Mouse (Mus musculus) spleen, embryonic (tissue): Measurements from ENCODE around the gene Agap2.

Experiments
- CTCF ChIA-PET: fragments of 350-600 bp; sonication (Branson Sonifier 250); formaldehyde crosslinking; loops from one replicate; lab custom pipeline; 2022; lab: Charles Lee

Gene Agap2

GRCm38 (mm10) chr10:127075080-127075479 is at the start of gene Agap2:
Agap2 (plus strand) TSS chr10:127075284.
- CTCF ChIA-PET = interaction anchor here (0.9 kb wide), 1 partner anchor 155 kb away, joined by 3 read pairs; no protein-coding TSS in a partner anchor

DNA sequence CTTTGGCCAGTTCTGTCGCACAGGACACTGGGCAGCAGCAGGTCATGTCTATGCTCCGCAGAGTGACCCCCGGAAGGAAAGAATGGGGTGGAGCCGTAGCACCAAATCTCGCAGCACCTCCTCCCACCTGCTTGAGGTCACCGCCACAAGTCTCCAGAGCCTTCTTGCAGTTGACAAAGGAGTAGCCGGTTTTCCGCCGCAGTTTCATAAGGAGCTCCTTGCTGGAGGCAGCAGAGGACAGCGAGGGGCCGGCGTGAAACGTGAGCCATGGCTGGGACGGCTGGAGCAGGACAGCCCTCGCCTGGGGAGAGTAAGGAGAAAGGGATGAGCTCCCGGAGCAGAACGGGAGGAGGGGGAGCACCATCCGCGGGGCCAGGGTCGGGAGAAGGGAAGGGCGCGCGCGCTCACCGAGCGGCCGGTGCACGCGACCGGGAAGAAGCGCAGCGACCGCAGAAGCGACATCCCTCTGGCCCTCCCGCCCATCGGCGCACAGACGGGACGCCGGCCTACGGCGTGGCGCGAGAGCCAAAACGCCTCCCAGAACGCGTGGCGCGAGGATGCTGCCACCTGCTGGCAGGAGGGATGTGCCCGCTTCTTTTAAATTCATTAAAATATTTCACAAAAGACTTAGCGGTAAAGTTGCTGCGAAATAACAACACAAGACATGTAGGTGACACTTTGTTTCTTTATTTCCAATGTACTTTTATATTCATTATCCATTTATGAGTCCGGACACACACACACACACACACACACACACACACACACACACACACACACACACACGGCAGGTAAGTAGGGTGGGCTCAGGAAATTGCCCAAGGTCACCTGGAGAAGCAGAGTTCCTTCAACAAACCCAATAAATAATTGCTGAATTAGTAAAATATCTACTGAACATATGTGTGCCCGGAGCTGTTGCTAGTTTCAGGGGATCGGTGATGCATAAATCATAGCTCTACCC is 44.5 kb upstream of the Agap2 start, which contains the start of gene Tsfm:
Gene Tsfm, minus strand, starts transcription at position 505 of the 961 bp plus-strand sequence.
- CTCF ChIA-PET = no interaction called here

DNA sequence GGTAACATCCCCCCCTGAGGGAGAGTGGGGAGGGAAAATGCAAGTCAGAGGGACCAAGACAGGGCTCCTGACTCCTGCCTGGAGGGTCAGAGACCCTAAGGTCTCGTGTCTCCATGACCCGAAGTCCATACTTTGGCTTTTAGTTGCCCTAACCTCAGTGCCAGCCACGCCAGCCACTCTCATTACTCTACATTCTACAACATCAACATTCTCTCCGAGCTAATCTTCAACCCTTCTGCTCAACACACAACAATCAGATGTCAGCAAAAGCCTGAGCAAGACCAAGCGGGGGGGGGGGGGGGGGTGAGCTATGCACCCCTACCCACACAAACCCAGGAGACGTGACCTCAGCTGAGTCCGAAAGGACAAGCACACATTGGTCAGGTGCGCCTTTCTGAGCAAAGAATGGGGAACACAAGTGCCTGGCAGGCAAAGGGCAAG is 41.8 kb upstream of the Agap2 start:
- CTCF ChIA-PET = no interaction called here

DNA sequence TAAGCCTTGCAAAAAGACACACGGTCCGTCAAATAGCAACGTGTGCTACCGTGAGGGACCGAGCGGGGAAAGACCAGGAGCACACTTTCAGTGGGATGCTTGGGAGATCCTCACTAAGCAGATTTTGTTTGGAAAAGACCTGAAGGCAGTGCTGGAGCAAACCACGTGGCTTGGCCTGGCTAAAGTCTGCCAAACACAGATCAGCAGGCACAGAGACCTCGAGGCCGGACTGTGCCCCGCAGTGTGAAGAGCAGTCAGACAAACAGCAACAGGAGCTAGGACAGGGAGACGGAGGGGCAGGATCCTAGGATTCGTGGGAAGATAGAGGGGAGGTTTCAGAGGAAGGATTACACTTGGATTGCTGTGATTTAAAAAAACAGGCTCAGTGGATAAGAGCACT is 38.8 kb upstream of the Agap2 start:
- CTCF ChIA-PET = no interaction called here

- CTCF ChIA-PET = interaction anchor here (0.7 kb wide), 1 partner anchor 8 kb away, joined by 34 read pairs; no protein-coding TSS in a partner anchor
These were observed 37.4 kb upstream of the Agap2 start for GRCm38 (mm10) chr10:127037641-127038040.

DNA sequence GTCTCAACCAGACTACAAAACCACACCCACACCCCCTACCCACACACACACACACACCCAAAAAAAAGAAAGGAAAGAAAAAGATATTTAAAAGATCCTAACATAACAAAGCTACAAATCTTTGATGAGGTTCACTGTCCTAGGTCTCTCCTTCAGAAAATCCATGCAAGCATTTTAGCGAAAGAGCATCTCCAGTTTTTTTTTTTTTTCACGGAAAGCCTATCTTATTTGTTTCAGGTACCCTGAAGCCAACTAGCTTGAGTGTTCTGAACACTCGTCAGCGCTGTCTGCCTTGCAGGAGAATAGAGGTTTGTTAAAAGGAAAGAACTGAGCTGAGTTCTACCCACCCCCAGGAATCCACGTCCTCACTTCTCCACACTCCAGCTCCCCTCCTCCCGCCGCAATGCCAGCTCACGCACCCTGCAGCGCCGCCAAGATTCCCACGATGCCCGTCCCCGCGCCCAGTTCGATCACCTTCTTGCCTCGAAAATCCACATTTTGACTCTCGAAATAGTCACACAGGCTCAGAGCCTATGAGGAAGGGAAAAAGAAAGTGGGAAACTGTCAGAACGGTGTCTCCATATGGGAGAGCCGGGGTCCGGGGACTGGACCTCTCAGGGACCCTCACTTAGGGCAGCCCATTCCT is 34.4 kb upstream of the Agap2 start:
- CTCF ChIA-PET = interaction anchor here (0.5 to 0.7 kb wide), 3 partner anchors 34 to 1871 kb away, joined by 4 to 6 read pairs (median 5); no protein-coding TSS in a partner anchor

DNA sequence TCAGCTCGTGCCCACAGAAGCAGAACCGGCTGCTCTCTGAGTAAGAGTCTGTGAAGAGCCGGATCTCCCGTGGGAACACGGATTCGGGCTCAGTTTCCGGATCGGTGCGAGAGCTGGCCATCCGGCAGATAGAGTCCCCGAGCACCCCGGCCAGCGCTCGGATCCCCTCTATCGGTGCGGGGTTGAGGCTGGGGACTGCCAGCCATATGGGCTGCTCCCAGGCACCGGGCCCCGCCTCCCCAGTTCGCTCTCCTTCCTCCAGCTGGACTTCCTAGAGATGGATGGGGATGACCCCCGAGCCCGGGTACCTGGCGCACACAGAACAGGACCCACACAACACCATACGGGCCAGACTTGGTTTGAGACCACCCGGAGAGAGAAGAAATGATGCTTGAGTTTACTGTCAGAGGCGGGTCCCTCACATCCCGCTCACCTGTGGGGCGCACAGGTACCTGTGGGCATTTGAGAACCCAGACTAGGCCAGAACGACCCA is 33.8 kb upstream of the Agap2 start, which contains the start of the genes Mettl1 and Eef1akmt3:
Gene Mettl1, plus strand, starts transcription at position 141 of the 493 bp plus-strand sequence.
Gene Eef1akmt3, minus strand, starts transcription at position 240 of the 493 bp plus-strand sequence.
- CTCF ChIA-PET = interaction anchor here (0.7 kb wide), 1 partner anchor 66 kb away, joined by 6 read pairs; no protein-coding TSS in a partner anchor

DNA sequence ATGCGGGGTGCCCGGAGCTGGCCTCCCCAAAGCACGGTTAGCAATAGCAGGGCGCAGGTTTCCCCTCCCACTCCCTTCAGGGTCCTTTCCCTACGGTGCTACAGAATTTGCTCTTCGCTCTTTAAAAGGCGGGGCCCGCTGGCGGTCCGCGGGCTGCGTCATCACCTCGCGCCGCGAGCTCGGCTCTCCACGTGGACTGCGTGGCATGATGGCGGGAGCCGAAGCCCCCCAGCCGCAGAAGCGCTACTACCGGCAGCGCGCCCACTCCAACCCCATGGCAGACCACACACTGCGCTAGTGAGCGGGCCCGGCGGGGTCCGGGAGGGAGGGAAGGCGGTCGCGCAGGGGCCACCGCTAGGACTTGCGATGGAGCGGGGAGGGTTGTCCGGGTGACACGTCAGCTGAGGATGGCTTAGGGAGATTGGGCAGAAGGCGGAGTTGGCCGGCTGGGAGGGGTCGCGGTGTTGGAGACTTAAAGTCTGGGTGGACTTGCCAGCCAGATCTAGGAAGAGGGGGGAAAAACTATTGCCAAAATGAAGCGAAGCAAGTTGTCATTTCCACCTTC is 33.2 kb upstream of the Agap2 start:
- CTCF ChIA-PET = no interaction called here

DNA sequence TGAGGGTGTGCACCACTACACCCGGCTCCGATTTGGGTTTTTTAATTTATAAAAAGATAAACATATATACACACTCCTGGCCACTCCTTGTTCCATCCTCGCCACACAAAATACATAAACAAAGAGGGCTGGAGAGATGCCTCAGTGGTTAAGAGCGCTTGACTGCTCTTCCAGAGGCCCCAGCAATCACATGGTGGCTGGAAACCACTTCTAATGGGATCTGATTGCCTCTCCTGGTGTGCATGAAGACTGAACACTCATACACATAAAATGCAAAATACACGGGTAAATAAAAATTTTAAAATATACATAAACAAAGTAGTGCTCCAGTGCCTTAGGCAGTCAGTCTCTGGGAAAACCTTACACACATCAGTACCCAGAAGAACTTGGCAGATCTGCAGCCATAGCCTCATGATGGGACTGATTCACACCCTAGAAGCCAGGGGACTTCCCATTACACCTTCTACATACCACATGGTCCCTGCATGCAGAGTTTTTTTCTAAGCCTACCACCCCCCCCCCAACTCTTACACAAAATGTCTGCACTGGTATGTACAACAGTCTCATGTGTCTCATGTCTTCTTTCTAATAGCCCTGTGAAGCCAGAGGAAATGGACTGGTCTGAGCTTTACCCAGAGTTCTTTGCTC is 32.5 kb upstream of the Agap2 start:
- CTCF ChIA-PET = no interaction called here

GRCm38 (mm10) chr10:127043187-127043586 is 31.9 kb upstream of the Agap2 start:
- CTCF ChIA-PET = no interaction called here

- CTCF ChIA-PET = no interaction called here
These were observed 27.1 kb upstream of the Agap2 start, which contains the start of gene Cyp27b1 for GRCm38 (mm10) chr10:127047954-127048353. Cyp27b1 (plus strand) TSS chr10:127048250.

GRCm38 (mm10) chr10:127048608-127049394 is 26.3 kb upstream of the Agap2 start:
- CTCF ChIA-PET = no interaction called here

DNA sequence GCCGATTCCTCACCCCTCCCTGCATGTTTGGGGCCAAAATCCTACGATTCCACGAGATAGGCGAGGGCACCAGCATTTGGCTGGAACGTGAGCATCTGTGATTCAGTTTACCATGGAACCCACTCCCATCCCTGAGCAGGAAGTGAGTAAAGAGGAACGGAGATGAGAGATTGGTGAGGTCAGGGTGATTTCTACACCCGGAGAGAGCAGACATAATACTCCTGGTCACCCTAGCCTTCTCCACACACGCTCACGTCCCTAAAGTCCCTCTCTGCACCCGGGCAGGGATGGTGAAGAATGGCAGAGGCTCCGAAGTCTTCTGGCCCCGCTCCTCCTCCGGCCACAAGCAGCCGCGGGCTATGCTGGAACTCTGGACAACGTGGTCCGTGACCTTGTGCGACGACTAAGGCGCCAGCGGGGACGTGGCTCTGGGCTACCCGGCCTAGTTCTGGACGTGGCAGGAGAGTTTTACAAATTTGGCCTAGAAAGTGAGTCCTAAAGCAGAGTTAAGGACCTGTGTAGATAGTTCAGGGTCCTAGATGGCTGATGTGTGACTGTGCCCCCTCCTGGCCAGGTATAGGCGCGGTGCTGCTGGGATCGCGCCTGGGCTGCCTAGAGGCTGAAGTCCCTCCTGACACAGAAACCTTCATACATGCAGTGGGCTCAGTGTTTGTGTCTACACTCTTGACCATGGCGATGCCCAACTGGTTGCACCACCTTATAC is 25.5 kb upstream of the Agap2 start:
- CTCF ChIA-PET = no interaction called here

GRCm38 (mm10) chr10:127050119-127050474 is 25.0 kb upstream of the Agap2 start:
- CTCF ChIA-PET = interaction anchor here (0.6 kb wide), 1 partner anchor 1433 kb away, joined by 4 read pairs; no protein-coding TSS in a partner anchor

GRCm38 (mm10) chr10:127054646-127055045 is 20.4 kb upstream of the Agap2 start:
- CTCF ChIA-PET = no interaction called here

DNA sequence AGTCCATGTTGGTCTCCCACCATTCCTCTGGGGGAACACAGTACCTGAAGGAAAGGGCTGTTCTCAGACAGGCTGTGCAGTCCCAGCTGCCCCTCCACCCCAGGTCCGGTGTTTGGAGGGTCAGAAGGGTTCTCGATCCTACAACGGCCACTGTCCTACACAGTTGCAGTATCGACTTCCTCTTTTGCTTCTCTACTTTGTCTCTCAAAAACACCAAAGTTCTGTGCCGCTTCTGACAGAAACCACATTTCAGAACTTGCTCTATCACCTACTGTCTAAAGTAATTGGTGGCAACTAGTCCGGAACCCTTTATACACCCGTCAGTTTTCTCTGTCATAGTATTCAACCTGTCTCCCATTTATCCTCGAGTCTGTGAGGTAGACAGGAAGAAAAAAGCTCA is 19.7 kb upstream of the Agap2 start:
- CTCF ChIA-PET = no interaction called here

- CTCF ChIA-PET = interaction anchor here (0.8 kb wide), 1 partner anchor 12 kb away, joined by 3 read pairs; no protein-coding TSS in a partner anchor
These were observed 18.6 kb upstream of the Agap2 start for GRCm38 (mm10) chr10:127056490-127056889.

- CTCF ChIA-PET = no interaction called here
These were observed 16.9 kb upstream of the Agap2 start for GRCm38 (mm10) chr10:127058161-127058560.

DNA sequence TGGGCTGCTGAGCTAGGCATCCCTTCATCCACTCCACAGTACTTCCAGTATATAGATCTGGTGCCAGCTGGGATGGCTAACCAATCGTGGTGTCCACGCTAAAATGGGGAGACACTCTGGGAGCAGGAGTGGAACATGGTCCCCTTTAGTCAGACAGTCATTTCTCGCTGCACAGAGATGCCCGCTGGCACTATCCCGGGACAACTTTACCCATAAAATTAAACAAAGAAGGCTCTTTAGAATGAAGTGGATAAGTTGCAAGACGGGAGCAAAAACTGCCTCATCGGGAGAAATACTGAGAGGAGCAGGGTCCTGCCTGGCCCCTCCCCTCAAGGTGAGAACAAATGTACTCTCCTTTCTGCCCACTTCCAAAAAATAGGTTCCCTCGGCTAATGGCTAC is 16.4 kb upstream of the Agap2 start:
- CTCF ChIA-PET = interaction anchor here (0.8 kb wide), 1 partner anchor 553 kb away, joined by 3 read pairs; no protein-coding TSS in a partner anchor
